Mouse (Mus musculus): ENCODE results near the gene Slc43a2. TPM values are rescaled to one million over a fixed set of nuclear protein-coding genes. Genes with fewer than 3 reads are reported as not detected.
A peak's percentile ranks its signal among the peaks of the same experiment; 100 is the strongest.

Gene Slc43a2
- total RNA-seq (2017) = 8.9 and 17.5 TPM in 2 replicates

GRCm38 (mm10) chr11:75531469-75532242 is at the start of gene Slc43a2:
Gene Slc43a2 (plus strand): TSS chr11:75531694.
- ATAC-seq (replicated peaks in 1 of 2; ENCODE audit: insufficient read depth in 1 of 2, low FRiP score in 2 of 2, low TSS enrichment in 1 of 2, low read depth in 1 of 2, poor library complexity in 2 of 2, severe bottlenecking in 2 of 2) = peak; percentile 70 to 81

GRCm38 (mm10) chr11:75486192-75486591 is 45.3 kb upstream of the Slc43a2 start:
- ATAC-seq (replicated peaks in 1 of 2; ENCODE audit: insufficient read depth in 1 of 2, low FRiP score in 2 of 2, low TSS enrichment in 1 of 2, low read depth in 1 of 2, poor library complexity in 2 of 2, severe bottlenecking in 2 of 2) = no peak

GRCm38 (mm10) chr11:75486601-75487285 is 44.8 kb upstream of the Slc43a2 start, which contains the start of gene Prpf8:
Gene Prpf8 (plus strand): TSS chr11:75486816.
- ATAC-seq (replicated peaks in 1 of 2; ENCODE audit: insufficient read depth in 1 of 2, low FRiP score in 2 of 2, low TSS enrichment in 1 of 2, low read depth in 1 of 2, poor library complexity in 2 of 2, severe bottlenecking in 2 of 2) = peak; percentile 99 to 100

- no peak for ATAC-seq (replicated peaks in 1 of 2; ENCODE audit: insufficient read depth in 1 of 2, low FRiP score in 2 of 2, low TSS enrichment in 1 of 2, low read depth in 1 of 2, poor library complexity in 2 of 2, severe bottlenecking in 2 of 2)
Measured at GRCm38 (mm10) chr11:75487496-75487895, 44.0 kb upstream of the Slc43a2 start.

GRCm38 (mm10) chr11:75494296-75495049 is 37.0 kb upstream of the Slc43a2 start:
- no peak for ATAC-seq (replicated peaks in 1 of 2; ENCODE audit: insufficient read depth in 1 of 2, low FRiP score in 2 of 2, low TSS enrichment in 1 of 2, low read depth in 1 of 2, poor library complexity in 2 of 2, severe bottlenecking in 2 of 2)

GRCm38 (mm10) chr11:75498126-75498525 is 33.4 kb upstream of the Slc43a2 start:
- no peak for ATAC-seq (replicated peaks in 1 of 2; ENCODE audit: insufficient read depth in 1 of 2, low FRiP score in 2 of 2, low TSS enrichment in 1 of 2, low read depth in 1 of 2, poor library complexity in 2 of 2, severe bottlenecking in 2 of 2)

GRCm38 (mm10) chr11:75508162-75508561 is 23.3 kb upstream of the Slc43a2 start:
- ATAC-seq (replicated peaks in 1 of 2; ENCODE audit: insufficient read depth in 1 of 2, low FRiP score in 2 of 2, low TSS enrichment in 1 of 2, low read depth in 1 of 2, poor library complexity in 2 of 2, severe bottlenecking in 2 of 2) = no peak

GRCm38 (mm10) chr11:75508904-75509303 is 22.6 kb upstream of the Slc43a2 start:
- no peak for ATAC-seq (replicated peaks in 1 of 2; ENCODE audit: insufficient read depth in 1 of 2, low FRiP score in 2 of 2, low TSS enrichment in 1 of 2, low read depth in 1 of 2, poor library complexity in 2 of 2, severe bottlenecking in 2 of 2)

GRCm38 (mm10) chr11:75509741-75510626 is 21.5 kb upstream of the Slc43a2 start, which contains the start of gene Rilp:
Gene Rilp (plus strand): TSS chr11:75510094.
- ATAC-seq (replicated peaks in 1 of 2; ENCODE audit: insufficient read depth in 1 of 2, low FRiP score in 2 of 2, low TSS enrichment in 1 of 2, low read depth in 1 of 2, poor library complexity in 2 of 2, severe bottlenecking in 2 of 2) = peak; percentile 46 to 47; a peak in 3 of 4 replicates

GRCm38 (mm10) chr11:75510627-75510993 is 20.9 kb upstream of the Slc43a2 start:
- peak; percentile 71 to 85 for ATAC-seq (replicated peaks in 1 of 2; ENCODE audit: insufficient read depth in 1 of 2, low FRiP score in 2 of 2, low TSS enrichment in 1 of 2, low read depth in 1 of 2, poor library complexity in 2 of 2, severe bottlenecking in 2 of 2)

GRCm38 (mm10) chr11:75511213-75511612 is 20.3 kb upstream of the Slc43a2 start:
- ATAC-seq (replicated peaks in 1 of 2; ENCODE audit: insufficient read depth in 1 of 2, low FRiP score in 2 of 2, low TSS enrichment in 1 of 2, low read depth in 1 of 2, poor library complexity in 2 of 2, severe bottlenecking in 2 of 2) = no peak

GRCm38 (mm10) chr11:75512301-75513018 is 19.0 kb upstream of the Slc43a2 start:
- 0 out of 4 replicates have a peak, but pooled peaks of 1 of the 2 experiments have one; percentile 3 for ATAC-seq (replicated peaks in 1 of 2; ENCODE audit: insufficient read depth in 1 of 2, low FRiP score in 2 of 2, low TSS enrichment in 1 of 2, low read depth in 1 of 2, poor library complexity in 2 of 2, severe bottlenecking in 2 of 2)

- peak in 1 of 2 experiments; percentile 23; a peak in 2 of 4 replicates for ATAC-seq (replicated peaks in 1 of 2; ENCODE audit: insufficient read depth in 1 of 2, low FRiP score in 2 of 2, low TSS enrichment in 1 of 2, low read depth in 1 of 2, poor library complexity in 2 of 2, severe bottlenecking in 2 of 2)
Measured at GRCm38 (mm10) chr11:75513336-75513735, 18.2 kb upstream of the Slc43a2 start, which contains the start of gene Scarf1. Gene Scarf1 (plus strand): TSS chr11:75513540.

GRCm38 (mm10) chr11:75515186-75515585 is 16.3 kb upstream of the Slc43a2 start:
- ATAC-seq (replicated peaks in 1 of 2; ENCODE audit: insufficient read depth in 1 of 2, low FRiP score in 2 of 2, low TSS enrichment in 1 of 2, low read depth in 1 of 2, poor library complexity in 2 of 2, severe bottlenecking in 2 of 2) = no peak

GRCm38 (mm10) chr11:75519834-75520633 is 11.5 kb upstream of the Slc43a2 start:
- ATAC-seq (replicated peaks in 1 of 2; ENCODE audit: insufficient read depth in 1 of 2, low FRiP score in 2 of 2, low TSS enrichment in 1 of 2, low read depth in 1 of 2, poor library complexity in 2 of 2, severe bottlenecking in 2 of 2) = no peak
